Mouse (Mus musculus): Measurements from ENCODE around the gene Dclk1.

The Dclk1 gene

GRCm38 (mm10) chr3:55499298-55499697, 257.1 kb downstream of the Dclk1 start:
- no peak for DNase-seq (ENCODE audit: low spot score)

DNA sequence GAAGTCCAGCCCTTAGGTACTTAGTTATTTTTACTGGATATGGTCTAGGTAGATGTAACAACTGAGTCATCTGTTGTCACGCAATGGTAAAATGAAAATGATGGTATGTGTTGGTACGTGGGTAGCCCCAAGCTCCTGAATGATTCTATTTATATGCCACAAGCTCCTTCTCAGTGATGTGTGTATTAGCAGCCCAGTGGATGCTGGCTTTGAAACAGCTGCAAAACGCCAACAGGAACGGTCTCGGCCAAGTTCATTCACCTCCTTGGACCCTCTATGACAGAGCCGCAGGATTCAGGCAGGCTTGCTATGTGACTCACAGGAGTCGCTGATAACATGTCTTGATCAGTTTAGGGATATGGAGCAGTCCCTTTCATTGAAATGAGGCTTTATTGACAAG, 268.0 kb downstream of the Dclk1 start:
- no peak for DNase-seq (ENCODE audit: low spot score)

GRCm38 (mm10) chr3:55511658-55512057, 269.5 kb downstream of the Dclk1 start:
- DNase-seq (ENCODE audit: low spot score), result no peak

- DNase-seq (ENCODE audit: low spot score), result no peak
Measured at GRCm38 (mm10) chr3:55515966-55516365, 273.8 kb downstream of the Dclk1 start.

DNA sequence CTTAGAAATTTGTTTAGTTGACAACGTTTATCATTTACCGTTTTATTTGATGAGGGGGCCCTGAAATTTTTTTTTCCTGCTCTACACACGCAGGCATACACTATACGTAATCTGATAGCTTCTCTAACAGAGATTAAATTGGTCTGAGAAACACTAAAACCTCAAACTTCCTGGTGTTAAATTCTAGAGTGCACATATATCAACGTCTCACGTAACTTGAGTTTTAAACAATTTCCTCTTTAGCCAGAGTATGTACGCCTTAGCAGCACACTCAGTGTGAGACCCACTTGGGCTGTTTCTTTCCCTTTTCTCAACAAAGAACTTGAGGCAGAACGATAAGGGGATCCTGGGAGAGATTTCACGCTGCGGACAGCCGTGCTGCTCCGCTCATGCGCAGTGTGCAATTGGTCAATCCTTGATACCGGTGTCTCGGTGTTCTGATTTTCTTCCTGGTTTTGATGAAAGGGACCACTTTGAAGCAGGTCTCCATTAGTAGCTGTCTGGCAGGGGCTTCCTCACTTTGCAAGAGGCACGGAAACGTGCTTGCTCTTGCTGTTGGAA, 275.4 kb downstream of the Dclk1 start:
- no peak for DNase-seq (ENCODE audit: low spot score)

DNA sequence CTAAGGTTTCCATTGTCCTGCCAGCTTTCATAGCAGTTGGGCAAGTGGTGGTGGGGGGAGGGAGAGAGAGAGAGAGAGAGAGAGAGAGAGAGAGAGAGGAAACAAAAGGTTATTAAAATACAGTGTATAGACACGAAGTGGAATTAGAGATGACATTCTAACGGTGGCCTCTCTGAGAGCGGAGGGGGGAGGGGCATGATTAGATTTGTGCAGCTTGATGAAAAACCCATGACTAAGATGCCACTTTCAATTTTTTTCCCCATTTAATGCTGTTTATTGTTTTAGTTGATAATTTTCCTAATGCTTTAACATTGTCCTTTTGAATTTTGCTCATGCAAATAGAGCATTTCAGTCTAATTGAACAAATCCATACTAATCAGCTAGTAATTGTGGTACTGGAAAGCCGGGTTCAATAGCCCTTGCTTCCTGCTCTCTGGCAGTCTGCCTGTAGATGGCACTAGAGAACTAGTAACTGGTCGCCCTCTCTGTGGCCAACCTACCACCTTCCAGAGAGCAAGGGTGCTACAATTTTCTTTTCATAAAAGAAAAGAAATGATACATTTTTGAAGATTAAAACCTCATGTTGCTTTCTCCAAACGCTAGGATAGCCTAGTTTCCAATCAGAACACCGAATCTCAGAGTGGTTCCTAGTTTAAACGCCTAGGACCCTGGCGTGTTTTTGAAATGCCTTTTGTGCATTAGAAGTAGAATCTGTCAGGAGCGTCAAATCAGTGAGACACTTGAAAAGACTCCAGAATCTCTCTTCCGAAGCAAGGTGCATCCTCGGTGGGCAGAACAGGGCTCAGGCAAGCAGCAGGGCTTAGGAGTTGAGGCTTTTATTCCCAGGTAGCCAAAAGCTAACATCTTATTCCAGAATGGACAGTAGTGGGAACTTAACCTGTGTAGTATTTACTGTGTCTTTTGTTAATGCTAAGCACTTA, 278.3 kb downstream of the Dclk1 start:
- peak; percentile 51 for DNase-seq (ENCODE audit: low spot score)

- no peak for DNase-seq (ENCODE audit: low spot score)
Measured at GRCm38 (mm10) chr3:55521776-55522175, 279.6 kb downstream of the Dclk1 start.

DNA sequence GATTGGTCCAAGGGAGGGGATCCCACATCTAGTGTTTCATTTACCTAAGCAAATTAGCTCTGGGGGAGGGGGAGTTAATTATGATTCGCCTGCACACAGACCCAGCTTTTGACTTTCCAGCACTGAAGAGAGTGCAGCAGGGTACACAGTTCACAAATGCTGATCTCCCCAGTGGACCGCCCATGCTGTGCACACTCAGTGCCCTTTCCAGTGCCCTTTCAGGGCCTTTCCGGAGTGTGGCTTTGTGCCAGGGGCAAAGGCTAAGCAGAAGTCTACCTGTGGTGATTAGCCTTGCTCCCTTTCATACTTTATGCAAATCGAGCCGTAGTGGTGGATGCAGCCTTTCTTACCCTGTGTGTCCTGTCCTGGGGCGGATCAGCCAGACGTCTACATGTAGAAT, 281.1 kb downstream of the Dclk1 start:
- DNase-seq (ENCODE audit: low spot score), result no peak

DNA sequence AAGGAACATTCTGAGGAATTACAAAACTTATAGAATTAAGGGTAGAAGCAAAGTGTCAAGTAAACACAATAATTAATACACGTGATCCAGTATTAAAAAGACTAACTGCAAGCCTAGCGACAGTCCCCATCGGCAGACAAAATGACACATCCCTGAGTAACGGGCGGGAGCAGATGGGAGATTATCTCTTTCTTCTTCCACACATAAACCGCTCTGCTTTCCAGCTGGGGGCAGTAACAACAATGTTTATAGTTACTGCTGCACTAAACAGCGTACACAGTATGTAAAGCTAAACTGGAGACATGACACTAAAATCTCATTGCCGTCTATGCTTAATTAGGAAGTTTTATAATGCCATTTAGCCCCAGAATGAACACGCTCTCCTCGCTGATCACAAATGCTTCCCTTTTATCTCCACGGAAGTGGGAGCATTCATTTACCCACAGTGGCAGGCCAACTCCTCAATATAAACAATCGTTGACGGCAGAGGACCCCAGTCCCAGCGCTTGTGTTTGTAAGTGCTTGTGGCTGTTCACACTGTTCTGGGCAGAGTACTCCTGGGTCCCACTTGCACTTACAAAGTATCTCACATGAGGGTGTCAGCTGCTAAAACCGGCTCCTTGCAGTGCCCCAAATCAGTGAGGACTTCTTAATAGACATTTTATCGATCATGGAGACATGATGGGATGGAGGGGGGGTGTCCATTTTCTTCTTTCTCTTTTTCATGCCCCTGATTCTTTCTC, 281.7 kb downstream of the Dclk1 start:
- DNase-seq (ENCODE audit: low spot score), result no peak

- no peak for DNase-seq (ENCODE audit: low spot score)
Measured at GRCm38 (mm10) chr3:55524491-55525195, 282.5 kb downstream of the Dclk1 start.

DNA sequence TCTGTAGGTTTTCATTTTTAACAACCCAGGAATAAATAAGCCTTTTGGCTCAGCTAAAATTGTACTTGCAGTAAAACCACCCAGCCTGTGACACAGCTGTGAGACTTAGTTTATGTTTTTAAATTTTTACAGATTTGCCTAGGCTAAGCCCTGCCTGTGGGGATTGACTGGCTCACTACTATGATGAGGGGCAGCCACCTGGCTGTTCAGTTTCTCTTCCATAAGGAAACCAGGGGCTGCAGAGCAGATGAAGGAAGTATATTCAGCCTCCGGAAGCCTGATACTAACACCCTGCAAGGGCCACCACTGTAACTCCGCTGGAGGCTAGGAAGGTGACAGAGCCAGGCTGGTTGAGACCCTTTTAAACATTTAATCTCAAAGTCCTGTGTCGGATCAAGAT, 284.3 kb downstream of the Dclk1 start:
- DNase-seq (ENCODE audit: low spot score), result no peak

- DNase-seq (ENCODE audit: low spot score), result no peak
Measured at GRCm38 (mm10) chr3:55527566-55527965, 285.4 kb downstream of the Dclk1 start.

GRCm38 (mm10) chr3:55528012-55528411, 285.8 kb downstream of the Dclk1 start:
- no peak for DNase-seq (ENCODE audit: low spot score)

DNA sequence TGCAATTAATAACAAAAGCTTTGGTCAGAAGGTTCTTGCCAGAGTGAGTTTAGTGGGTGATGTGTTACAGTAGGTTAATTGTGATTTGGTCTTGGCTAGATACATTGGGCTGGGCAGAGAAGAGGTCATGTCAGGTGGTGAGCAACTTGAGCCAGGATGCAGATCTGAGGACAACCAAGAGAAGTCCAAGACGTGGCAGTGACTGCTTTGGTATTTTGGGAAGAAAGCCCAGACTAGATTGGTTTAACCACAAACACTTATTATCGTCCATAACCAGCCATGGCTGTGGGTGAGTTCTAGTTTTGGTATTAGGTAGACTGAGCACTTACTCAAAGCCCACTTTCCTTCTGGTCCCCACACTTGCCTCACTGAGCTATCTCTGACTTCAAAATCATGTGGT, 287.2 kb downstream of the Dclk1 start:
- DNase-seq (ENCODE audit: low spot score), result no peak

DNA sequence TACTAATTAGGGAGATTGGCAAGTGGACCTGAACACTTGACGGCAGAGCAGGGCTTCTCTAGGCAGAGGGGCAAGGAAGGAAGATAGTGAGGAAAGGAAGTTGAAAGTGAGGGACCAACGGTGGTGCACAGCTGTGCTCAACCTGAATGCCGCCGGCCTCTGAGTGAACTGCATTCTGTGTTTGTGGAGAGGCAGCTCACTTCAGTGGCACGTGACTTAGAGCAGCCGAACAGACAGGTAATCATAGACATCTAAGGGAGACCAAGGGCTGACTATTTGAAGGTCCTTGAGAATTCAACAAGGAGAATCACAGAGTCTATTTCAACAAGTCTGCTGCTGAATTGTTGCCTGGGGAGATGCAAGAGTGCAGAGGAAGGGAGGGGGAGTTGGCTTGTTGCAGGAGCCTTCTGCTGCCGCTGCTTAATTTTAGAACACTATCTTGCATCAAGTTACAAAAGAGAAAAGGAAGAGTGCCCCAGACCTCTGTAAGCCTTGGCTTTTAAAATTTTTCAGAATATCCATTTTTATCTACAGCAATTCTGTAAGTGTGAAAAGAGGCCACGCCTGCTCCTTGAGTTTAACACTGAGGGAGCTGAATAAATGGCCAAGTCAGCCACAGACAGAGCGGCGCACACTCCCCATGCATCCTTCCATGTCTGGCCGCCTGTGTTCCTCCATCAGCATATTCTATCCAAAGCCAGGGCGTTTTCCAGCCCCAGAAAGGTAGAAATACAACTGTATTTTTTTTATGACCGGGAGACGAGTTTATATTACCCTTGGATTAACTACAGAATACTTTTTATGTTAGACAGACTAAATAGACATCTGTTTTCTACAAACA, 289.3 kb downstream of the Dclk1 start:
- DNase-seq (ENCODE audit: low spot score), result no peak

DNA sequence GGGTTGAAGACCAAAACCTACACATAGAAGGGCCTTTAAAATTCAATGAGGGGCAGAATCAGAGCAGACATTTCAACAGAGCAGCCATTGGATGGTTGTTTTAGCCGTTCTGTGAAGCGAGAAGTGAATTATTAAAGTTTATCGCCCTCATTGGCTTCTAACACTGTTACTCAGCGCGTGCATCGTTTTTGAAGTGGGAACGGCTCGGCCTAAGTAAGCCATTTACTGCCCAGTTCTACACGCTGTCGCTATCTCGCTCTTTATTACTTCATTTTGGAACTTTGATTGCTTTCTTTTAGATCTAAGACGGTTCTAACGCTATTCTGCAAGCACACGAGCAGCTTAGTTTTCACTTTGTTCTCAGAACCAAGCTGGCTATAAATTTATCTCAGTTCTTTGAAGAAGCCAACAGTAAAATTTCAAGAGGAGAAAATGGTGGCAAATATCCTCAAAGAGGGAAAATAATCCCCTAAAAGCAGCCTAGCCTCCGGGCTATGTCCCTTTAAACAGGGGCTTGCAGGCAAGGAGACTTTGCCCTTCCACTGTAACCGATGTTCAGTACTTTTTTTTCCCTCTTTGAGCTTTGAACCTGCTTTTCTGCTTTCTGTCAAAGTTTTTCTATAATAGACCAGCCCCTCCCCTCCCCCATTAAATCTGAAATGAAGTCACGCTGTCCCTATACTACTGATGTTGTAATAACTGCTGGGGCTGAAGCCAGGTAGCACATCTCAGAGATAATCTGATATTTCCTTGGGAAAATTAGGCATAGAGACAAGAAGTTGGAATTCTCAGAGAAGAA, 290.2 kb downstream of the Dclk1 start:
- DNase-seq (ENCODE audit: low spot score), result no peak

DNA sequence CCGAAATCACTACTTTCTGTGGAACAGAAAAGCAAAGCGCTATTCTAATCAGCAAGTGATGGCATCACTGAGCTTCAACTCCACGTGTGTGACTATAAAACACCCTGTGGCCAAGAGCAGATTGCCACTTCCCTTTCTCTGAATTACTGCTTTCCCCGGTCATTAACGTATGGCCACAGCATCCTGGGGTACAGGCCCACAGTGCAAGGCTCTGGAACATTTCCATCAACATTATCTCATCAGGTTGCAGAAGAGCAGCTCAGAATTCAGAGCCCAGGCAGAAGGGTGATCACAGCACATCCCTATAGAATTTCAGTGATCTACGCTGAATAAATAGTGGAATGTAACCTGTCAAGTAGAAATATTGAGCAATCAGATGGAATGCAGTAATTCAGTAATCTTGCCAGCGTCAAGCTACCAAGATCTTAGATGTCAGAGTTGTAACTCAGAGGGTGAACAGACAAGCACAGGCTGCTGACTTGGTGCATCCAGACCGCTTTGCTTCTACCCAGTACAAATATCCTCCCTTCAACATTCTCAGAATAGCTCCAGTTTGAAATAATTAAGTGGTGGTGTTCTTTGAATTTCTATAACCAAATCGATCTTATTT, 293.5 kb downstream of the Dclk1 start:
- no peak for DNase-seq (ENCODE audit: low spot score)

- DNase-seq (ENCODE audit: low spot score), result no peak
Measured at GRCm38 (mm10) chr3:55536901-55537300, 294.7 kb downstream of the Dclk1 start.

GRCm38 (mm10) chr3:55537714-55538113, 295.6 kb downstream of the Dclk1 start:
- DNase-seq (ENCODE audit: low spot score), result no peak

- DNase-seq (ENCODE audit: low spot score), result no peak
Measured at GRCm38 (mm10) chr3:55539400-55539799, 297.2 kb downstream of the Dclk1 start.

All from testis, postnatal 14 days (tissue).